Mouse (Mus musculus): ENCODE data around the gene Paqr7. TPM values are rescaled to one million over a fixed set of nuclear protein-coding genes. Genes with fewer than 3 reads are reported as not detected.
A peak's percentile ranks its signal among the peaks of the same experiment; 100 is the strongest.

Gene Paqr7
- polyA plus RNA-seq, 1 experiment from 2014 or later = 11.9 TPM

DNA sequence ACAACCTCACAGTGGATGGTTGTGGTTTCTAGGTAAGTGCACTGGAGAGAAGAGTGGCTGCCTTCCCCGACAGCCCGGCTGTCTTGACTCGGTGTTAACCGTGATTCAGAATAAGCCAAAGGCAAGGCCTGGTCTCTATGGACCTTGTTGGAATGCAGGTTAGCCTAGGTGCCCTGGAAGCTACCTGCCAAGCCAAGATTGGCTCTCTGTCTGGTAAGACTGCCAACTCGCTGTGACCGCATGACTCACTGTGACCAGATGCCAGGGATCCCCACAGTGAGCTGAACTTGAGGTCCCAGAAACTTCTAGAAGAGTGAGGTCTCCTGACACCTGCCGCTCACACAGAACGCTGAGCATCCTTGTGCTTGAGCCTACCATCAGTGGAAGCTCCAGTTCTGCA is 19.6 kb upstream of the Paqr7 start:
- WGBS = 87% methylated on average over 8 of the region's 8 CpGs
- Histone ChIP-seq H3K4me1 (replicated peaks) (peaks cover 2% of the 10 kb centered on the region; the same call in 1 of the 2 replicates), H3K27me3 (no peaks in the 10 kb centered on the region), H3K4me3 (no peak overlapping the region), H3K9ac (no peak overlapping the region), H3K9me3 (replicated peaks) (no peaks in the 10 kb centered on the region), H3K4me2 (no peak overlapping the region), H3K27ac (no peak overlapping the region), H3K36me3 (peaks cover 37% of the 10 kb centered on the region)
- ATAC-seq (replicated peaks; ENCODE audit: insufficient number of reproducible peaks, insufficient read depth, low FRiP score, low read depth) = no peak

- 0 out of 2 replicates have a peak overlapping the region, but pooled peaks have one; percentile 27 for H3K9ac ChIP-seq
- peak; percentile 33; the same call in 1 of the 2 replicates for ATAC-seq (replicated peaks; ENCODE audit: insufficient number of reproducible peaks, insufficient read depth, low FRiP score, low read depth)
- 0 out of 2 replicates have a peak, but pooled peaks cover 4% of the 10 kb centered on the region for H3K27me3 ChIP-seq
- no peak overlapping the region for H3K4me3 ChIP-seq
- no peaks in the 10 kb centered on the region for H3K9me3 ChIP-seq (replicated peaks)
- H3K36me3 ChIP-seq = peaks cover 26% of the 10 kb centered on the region
- no peak overlapping the region for H3K27ac ChIP-seq
- H3K4me1 ChIP-seq (replicated peaks) = peaks cover 2% of the 10 kb centered on the region; the same call in 1 of the 2 replicates
- WGBS = 3% methylated on average over 9 of the region's 9 CpGs
- no peak overlapping the region for H3K4me2 ChIP-seq
Observed at GRCm38 (mm10) chr4:134478031-134478430, 18.5 kb upstream of the Paqr7 start.

- WGBS = 67% methylated on average over 4 of the region's 4 CpGs
- H3K27ac ChIP-seq = no peak overlapping the region
Observed at GRCm38 (mm10) chr4:134479839-134480238, 16.7 kb upstream of the Paqr7 start.

DNA sequence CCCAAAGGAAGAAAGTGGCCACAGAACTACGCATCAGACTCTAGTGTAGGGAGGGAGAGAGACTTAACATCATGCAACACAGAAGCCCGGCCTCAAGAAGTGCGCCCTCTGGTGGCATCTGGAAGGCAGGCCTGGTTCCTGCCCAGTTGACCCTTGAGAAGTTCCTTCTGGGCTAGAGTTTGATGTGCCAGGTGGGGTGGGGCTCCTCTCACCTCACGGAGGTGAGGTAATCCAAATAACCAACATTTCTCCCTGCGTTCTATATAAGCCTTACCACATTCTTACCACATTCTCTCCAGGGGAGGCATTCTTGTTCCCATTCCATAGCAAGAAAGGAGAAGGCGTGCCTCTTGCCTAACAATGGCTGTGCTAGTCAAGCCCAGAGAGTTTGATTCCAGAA is 15.6 kb upstream of the Paqr7 start:
- H3K4me2 ChIP-seq = no peak overlapping the region
- 0 out of 2 replicates have a peak, but pooled peaks have one; percentile 12 for ATAC-seq (replicated peaks; ENCODE audit: insufficient number of reproducible peaks, insufficient read depth, low FRiP score, low read depth)
- H3K4me3 ChIP-seq = no peak overlapping the region
- peaks cover 2% of the 10 kb centered on the region; the same call in 1 of the 2 replicates for H3K36me3 ChIP-seq
- 23% methylated on average over 6 of the region's 6 CpGs for WGBS
- peaks cover 2% of the 10 kb centered on the region; the same call in 1 of the 2 replicates for H3K4me1 ChIP-seq (replicated peaks)
- no peak overlapping the region for H3K27ac ChIP-seq
- H3K9ac ChIP-seq = no peak overlapping the region
- no peaks in the 10 kb centered on the region for H3K9me3 ChIP-seq (replicated peaks)
- H3K27me3 ChIP-seq = peaks cover 8% of the 10 kb centered on the region; the same call in 1 of the 2 replicates

More at GRCm38 (mm10) chr4:134479839-134480238, 16.7 kb upstream of the Paqr7 start:
- no peak overlapping the region for H3K4me2 ChIP-seq
- peaks cover 8% of the 10 kb centered on the region; the same call in 1 of the 2 replicates for H3K27me3 ChIP-seq
- H3K4me1 ChIP-seq (replicated peaks) = peaks cover 2% of the 10 kb centered on the region; the same call in 1 of the 2 replicates
- ATAC-seq (replicated peaks; ENCODE audit: insufficient number of reproducible peaks, insufficient read depth, low FRiP score, low read depth) = no peak
- H3K36me3 ChIP-seq = peaks cover 12% of the 10 kb centered on the region
- no peak overlapping the region for H3K9ac ChIP-seq
- no peaks in the 10 kb centered on the region for H3K9me3 ChIP-seq (replicated peaks)
- no peak overlapping the region for H3K4me3 ChIP-seq

GRCm38 (mm10) chr4:134481270-134481669 is 15.2 kb upstream of the Paqr7 start:
- Histone ChIP-seq H3K9ac (no peak overlapping the region), H3K36me3 (no peaks in the 10 kb centered on the region), H3K4me1 (replicated peaks) (peaks cover 2% of the 10 kb centered on the region; the same call in 1 of the 2 replicates), H3K9me3 (replicated peaks) (no peaks in the 10 kb centered on the region), H3K4me2 (no peak overlapping the region), H3K4me3 (no peak overlapping the region), H3K27me3 (peaks cover 8% of the 10 kb centered on the region; the same call in 1 of the 2 replicates), H3K27ac (no peak overlapping the region)
- ATAC-seq (replicated peaks; ENCODE audit: insufficient number of reproducible peaks, insufficient read depth, low FRiP score, low read depth) = no peak
- 48% methylated on average over 6 of the region's 6 CpGs for WGBS

GRCm38 (mm10) chr4:134482442-134482841 is 14.1 kb upstream of the Paqr7 start:
- 73% methylated on average over 8 of the region's 8 CpGs for WGBS
- no peak for ATAC-seq (replicated peaks; ENCODE audit: insufficient number of reproducible peaks, insufficient read depth, low FRiP score, low read depth)

DNA sequence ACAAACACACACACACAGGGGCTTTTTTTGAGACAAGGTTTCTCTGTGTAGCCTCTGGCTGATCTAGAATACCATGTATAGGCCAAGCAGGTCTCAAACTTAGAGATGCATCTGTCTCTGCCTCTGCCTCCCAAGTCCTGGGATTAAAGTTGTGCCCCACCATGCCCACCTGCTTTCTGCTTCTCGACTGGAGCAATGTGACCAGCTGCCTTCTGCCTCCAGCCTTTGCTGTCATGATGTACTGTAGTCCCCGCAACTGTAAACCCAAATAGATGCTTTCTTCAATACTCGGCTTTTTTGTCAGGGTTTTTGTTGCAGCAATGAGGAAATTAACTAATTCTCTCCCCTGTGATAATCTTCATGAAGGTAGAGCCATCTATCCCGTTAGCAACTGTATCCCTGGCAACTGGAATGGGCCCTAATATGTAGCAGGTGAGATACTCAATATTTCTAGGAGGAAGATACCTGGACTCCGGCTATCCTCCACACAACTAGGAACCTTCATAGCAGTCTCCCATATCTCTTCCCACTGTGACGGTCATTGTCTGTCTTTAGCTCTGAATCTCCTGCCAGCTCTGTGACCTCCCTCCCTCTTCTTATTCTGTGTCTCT is 13.3 kb upstream of the Paqr7 start:
- Histone ChIP-seq H3K4me2 (no peak overlapping the region), H3K27me3 (peaks cover 8% of the 10 kb centered on the region; the same call in 1 of the 2 replicates), H3K9ac (no peak overlapping the region), H3K9me3 (replicated peaks) (no peaks in the 10 kb centered on the region), H3K4me3 (no peak overlapping the region), H3K27ac (no peak overlapping the region), H3K4me1 (replicated peaks) (no peaks in the 10 kb centered on the region), H3K36me3 (no peaks in the 10 kb centered on the region)
- ATAC-seq (replicated peaks; ENCODE audit: insufficient number of reproducible peaks, insufficient read depth, low FRiP score, low read depth) = no peak
- 66% methylated on average over 6 of the region's 6 CpGs for WGBS

More at GRCm38 (mm10) chr4:134482442-134482841, 14.1 kb upstream of the Paqr7 start:
- no peaks in the 10 kb centered on the region for H3K36me3 ChIP-seq
- H3K4me2 ChIP-seq = no peak overlapping the region
- no peaks in the 10 kb centered on the region for H3K9me3 ChIP-seq (replicated peaks)
- peaks cover 8% of the 10 kb centered on the region; the same call in 1 of the 2 replicates for H3K27me3 ChIP-seq
- H3K4me3 ChIP-seq = no peak overlapping the region
- no peak overlapping the region for H3K27ac ChIP-seq
- no peak overlapping the region for H3K9ac ChIP-seq
- peaks cover 2% of the 10 kb centered on the region; the same call in 1 of the 2 replicates for H3K4me1 ChIP-seq (replicated peaks)

DNA sequence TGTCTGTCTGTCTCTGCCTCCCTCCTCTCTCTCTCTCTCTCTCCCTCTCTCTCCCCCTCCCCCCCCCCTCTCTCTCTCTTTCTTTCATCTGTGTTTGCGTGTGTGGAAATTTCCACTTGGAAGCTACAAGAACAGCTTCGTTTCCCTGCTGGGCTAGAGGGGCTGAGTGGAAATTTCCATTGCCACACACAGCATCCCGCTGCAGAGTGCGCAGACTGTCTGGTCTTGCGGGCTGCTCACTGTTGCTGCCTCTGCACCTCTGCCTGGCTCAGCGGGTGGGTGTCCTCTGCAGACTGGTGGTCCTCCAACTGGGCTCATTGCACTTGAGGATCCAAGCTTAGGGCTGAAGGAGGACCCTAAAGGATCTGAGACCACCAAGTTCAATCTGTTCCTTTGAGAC is 12.8 kb upstream of the Paqr7 start:
- Histone ChIP-seq H3K4me3 (no peak overlapping the region), H3K9me3 (replicated peaks) (no peaks in the 10 kb centered on the region), H3K27ac (no peak overlapping the region), H3K27me3 (peaks cover 8% of the 10 kb centered on the region; the same call in 1 of the 2 replicates), H3K36me3 (no peaks in the 10 kb centered on the region), H3K9ac (no peak overlapping the region), H3K4me2 (no peak overlapping the region), H3K4me1 (replicated peaks) (no peaks in the 10 kb centered on the region)
- 34% methylated on average over 6 of the region's 6 CpGs for WGBS
- 0 out of 2 replicates have a peak, but pooled peaks have one; percentile 48 for ATAC-seq (replicated peaks; ENCODE audit: insufficient number of reproducible peaks, insufficient read depth, low FRiP score, low read depth)

GRCm38 (mm10) chr4:134484231-134484630 is 12.3 kb upstream of the Paqr7 start:
- H3K4me2 ChIP-seq = no peak overlapping the region
- H3K27me3 ChIP-seq = peaks cover 8% of the 10 kb centered on the region; the same call in 1 of the 2 replicates
- no peak for ATAC-seq (replicated peaks; ENCODE audit: insufficient number of reproducible peaks, insufficient read depth, low FRiP score, low read depth)
- H3K27ac ChIP-seq = no peak overlapping the region
- H3K4me1 ChIP-seq (replicated peaks) = no peaks in the 10 kb centered on the region
- 80% methylated on average over 10 of the region's 10 CpGs for WGBS
- H3K9ac ChIP-seq = no peak overlapping the region
- H3K36me3 ChIP-seq = no peaks in the 10 kb centered on the region
- H3K9me3 ChIP-seq (replicated peaks) = no peaks in the 10 kb centered on the region
- no peak overlapping the region for H3K4me3 ChIP-seq

GRCm38 (mm10) chr4:134485151-134485900 is 11.2 kb upstream of the Paqr7 start:
- Histone ChIP-seq H3K4me3 (no peak overlapping the region), H3K4me1 (replicated peaks) (no peaks in the 10 kb centered on the region), H3K27me3 (peaks cover 8% of the 10 kb centered on the region; the same call in 1 of the 2 replicates), H3K9ac (no peak overlapping the region), H3K4me2 (no peak overlapping the region), H3K9me3 (replicated peaks) (no peaks in the 10 kb centered on the region), H3K27ac (no peak overlapping the region), H3K36me3 (no peaks in the 10 kb centered on the region)
- no peak for ATAC-seq (replicated peaks; ENCODE audit: insufficient number of reproducible peaks, insufficient read depth, low FRiP score, low read depth)
- 76% methylated on average over 5 of the region's 5 CpGs for WGBS

GRCm38 (mm10) chr4:134488211-134488610 is 8.3 kb upstream of the Paqr7 start:
- H3K4me3 ChIP-seq = no peak overlapping the region
- H3K4me2 ChIP-seq = no peak overlapping the region
- ATAC-seq (replicated peaks; ENCODE audit: insufficient number of reproducible peaks, insufficient read depth, low FRiP score, low read depth) = no peak
- peaks cover 4% of the 10 kb centered on the region; the same call in 1 of the 2 replicates for H3K27me3 ChIP-seq
- H3K36me3 ChIP-seq = no peaks in the 10 kb centered on the region
- no peak overlapping the region for H3K27ac ChIP-seq
- no peaks in the 10 kb centered on the region for H3K9me3 ChIP-seq (replicated peaks)
- WGBS = 77% methylated on average over 5 of the region's 5 CpGs
- H3K4me1 ChIP-seq (replicated peaks) = no peaks in the 10 kb centered on the region
- H3K9ac ChIP-seq = no peak overlapping the region
